Mouse (Mus musculus) spleen, adult 10 weeks (tissue): ENCODE data around the gene Nrarp. TPM values are rescaled to one million over a fixed set of nuclear protein-coding genes. Genes with fewer than 3 reads are reported as not detected.

Source experiments
- polyA plus RNA-seq: library from polyadenylated mRNA; stranded (reverse); fragments of 350-450 nt; fragmentation: Illumina TruSeq; extraction: RNeasy Lipid Tissue Mini Kit (QIAGEN cat#74804); gene quantifications from one replicate; pipeline ENCODE4 v1.2.3, GENCODE M21; 2015; ENCODE audit warnings: low replicate concordance; ENCODE audit not compliant: insufficient read depth

Nrarp gene
- polyA plus RNA-seq = 4.6 TPM

DNA sequence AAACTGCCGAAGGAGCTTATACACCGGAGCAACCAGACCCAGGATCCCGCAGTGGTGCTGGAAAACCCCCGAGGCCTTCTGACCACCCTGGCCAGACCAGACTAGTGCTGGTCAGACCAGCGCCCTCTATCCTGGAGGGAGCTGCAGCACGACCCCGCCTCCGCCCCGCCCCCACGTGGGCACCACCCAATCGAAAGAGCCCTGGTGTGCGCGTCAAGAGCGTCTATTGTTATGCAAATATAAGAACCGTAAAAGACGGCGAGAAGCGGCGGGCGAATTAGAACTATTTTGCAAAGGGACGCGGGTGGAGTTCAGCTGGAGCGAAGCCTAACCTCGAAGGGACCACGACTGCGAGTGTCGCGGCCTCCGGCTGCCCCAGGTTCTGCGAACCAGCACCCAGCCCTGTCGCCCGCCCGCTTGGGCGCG lies at the start of gene Nrarp:
Gene Nrarp, plus strand, starts transcription at position 281 of the 426 bp plus-strand sequence.

DNA sequence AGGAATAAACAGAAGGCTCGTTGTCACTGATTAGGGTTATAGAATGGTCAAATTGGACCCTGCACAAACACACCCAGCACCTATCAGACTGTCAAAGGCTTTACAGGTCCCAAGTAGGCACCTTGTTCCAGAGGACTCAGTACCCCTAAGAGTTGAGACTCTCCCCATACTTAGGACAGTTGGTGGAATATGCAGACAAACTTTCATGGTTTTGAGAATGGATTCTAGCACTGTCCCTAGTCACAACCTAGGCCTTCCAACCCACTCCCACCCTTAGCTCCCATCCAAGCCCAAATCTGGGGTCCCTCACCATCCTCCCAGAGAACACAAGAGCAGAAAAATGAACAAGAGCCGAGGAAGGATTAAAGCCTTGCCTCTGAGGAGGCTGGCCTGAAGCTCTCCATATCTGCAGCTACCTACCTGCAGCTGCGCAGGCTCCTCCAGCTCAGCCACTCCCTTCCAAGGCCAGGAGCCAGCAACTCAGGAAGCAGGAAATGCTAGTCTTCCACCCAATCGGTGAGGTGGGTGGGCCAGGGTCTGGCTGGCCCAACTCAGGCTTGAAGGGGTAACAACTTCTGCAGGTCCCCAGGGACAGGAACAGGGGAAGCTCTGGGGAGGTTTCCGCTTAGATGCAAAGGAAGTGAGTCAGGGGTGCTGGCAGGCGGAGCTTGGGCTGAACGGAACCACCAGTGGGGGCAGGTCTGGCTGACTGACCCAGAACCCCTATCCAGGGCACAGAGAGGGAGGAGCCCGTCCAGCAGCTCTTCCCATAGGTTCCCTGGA lies 15.8 kb downstream of the Nrarp start, which contains the start of gene Tor4a:
Gene Tor4a, minus strand, starts transcription at position 715 of the 783 bp plus-strand sequence.

DNA sequence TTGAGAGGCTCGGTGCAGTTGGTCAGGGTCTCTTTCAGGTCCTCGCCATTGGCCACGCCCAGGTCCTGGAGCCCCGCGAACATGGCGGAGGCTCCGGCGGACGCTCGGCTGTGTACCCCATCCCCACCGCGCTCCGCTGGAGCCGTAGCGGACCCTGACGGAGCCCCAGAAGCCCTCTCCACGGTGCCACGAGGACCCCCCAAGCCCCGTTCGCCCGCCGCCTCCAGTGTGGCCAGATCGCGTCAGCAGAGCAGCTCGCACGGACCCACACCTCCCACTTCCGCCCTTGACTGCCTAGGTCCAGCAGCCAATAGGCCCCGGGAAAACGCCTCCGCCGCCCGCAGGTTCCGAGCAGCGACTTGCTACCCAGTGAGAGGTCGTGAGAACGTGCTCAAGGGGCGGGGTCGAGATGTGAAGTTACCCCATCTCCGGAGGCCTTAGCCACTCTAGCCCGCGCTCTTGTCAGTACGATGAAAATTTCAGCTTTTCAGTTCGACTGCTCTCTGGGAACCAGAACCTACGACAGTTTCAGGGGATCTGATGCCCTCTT lies 30.6 kb downstream of the Nrarp start, which contains the start of gene Nelfb:
Gene Nelfb, minus strand, starts transcription at position 369 of the 550 bp plus-strand sequence.

DNA sequence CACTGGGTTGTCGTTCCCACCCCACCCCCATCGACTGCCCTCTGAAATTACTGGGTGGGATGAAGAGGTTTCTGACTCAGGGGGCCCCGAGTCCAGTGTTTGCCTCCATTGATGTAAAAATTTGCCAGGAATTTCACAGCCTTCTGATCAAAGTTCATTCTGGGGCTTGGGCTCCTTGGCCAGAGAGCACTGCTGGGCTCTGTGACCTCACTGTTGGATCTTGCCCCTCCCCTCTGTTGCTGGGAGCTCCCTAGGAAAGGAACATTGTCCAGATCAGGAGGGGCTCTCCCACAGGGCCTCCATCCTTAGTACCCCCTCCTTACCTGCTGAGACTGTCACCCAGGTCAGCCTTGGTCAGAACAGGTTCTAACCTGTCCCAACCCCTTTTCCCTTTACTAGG lies 33.9 kb downstream of the Nrarp start, which contains the start of gene Stpg3:
Gene Stpg3, minus strand, starts transcription at position 194 of the 400 bp plus-strand sequence.

DNA sequence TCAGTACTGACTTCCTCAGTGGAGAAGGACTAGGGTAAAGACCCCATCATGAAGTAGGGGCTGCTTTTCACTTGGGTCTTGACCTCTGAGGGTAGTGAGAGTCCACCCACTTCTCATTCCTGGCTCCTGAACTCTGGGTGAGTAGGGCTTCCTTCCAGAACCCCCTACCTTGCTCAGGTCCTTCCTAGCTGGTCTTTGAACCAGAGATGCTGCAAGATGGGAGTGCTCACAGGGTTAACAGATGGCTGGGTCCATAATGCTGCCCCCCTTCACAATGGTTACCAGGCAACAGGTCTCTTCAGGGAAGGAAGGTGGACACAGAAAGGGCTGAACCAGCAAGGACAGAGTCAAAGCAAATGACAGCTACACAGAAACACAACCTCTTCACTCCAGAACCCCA lies 37.9 kb downstream of the Nrarp start, which contains the start of gene Fam166a:
Gene Fam166a, plus strand, starts transcription at position 301 of the 400 bp plus-strand sequence.

DNA sequence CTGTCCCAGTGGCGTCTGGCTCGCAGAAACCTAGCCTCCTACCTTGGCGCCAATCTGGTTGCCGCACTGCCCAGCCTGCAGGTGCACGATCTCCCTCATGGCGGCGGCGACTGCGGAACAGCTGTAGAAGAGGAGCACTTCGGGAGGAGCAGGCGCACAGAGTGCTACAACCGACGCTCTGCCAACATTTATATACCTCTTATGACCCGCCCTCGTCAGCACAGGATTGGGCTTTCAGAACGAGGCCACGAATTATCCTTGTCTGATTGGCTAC lies 43.9 kb downstream of the Nrarp start, which contains the start of gene Tubb4b:
Gene Tubb4b, minus strand, starts transcription at position 211 of the 274 bp plus-strand sequence.

Other genes starting within 250 kb of the Nrarp start
- gene Arrdc1, start 245.5 kb upstream of the Nrarp start, polyA plus RNA-seq = 90.3 TPM
- gene Zmynd19, start 231.0 kb upstream of the Nrarp start, polyA plus RNA-seq = 14.0 TPM
- gene Dph7, start 218.4 kb upstream of the Nrarp start, polyA plus RNA-seq = 22.9 TPM
- gene Mrpl41, start 205.7 kb upstream of the Nrarp start, polyA plus RNA-seq = 39.9 TPM
- 59.7 TPM for gene Pnpla7, start 204.7 kb upstream of the Nrarp start, polyA plus RNA-seq
- gene Nsmf, start 126.4 kb upstream of the Nrarp start, polyA plus RNA-seq = 15.8 TPM
- gene Entpd8, start 100.5 kb upstream of the Nrarp start, polyA plus RNA-seq = not detected
- gene Noxa1, start 85.6 kb upstream of the Nrarp start, polyA plus RNA-seq = not detected
- 31.7 TPM for gene Tor4a, start 16.1 kb downstream of the Nrarp start, polyA plus RNA-seq
- 52.5 TPM for gene Nelfb, start 30.7 kb downstream of the Nrarp start, polyA plus RNA-seq
- gene Stpg3, start 33.9 kb downstream of the Nrarp start, polyA plus RNA-seq = not detected
- not detected for gene Fam166a, start 38.0 kb downstream of the Nrarp start, polyA plus RNA-seq
- 108 TPM for gene Tubb4b, start 43.9 kb downstream of the Nrarp start, polyA plus RNA-seq
- not detected for gene Slc34a3, start 53.6 kb downstream of the Nrarp start, polyA plus RNA-seq
- gene Rnf224, start 56.0 kb downstream of the Nrarp start, polyA plus RNA-seq = not detected
- gene Rnf208, start 61.5 kb downstream of the Nrarp start, polyA plus RNA-seq = 0.18 TPM
- gene Cysrt1, start 61.7 kb downstream of the Nrarp start, polyA plus RNA-seq = not detected
- gene AL732309.1, start 66.1 kb downstream of the Nrarp start, polyA plus RNA-seq = 8.7 TPM
- gene Tmem203, start 74.7 kb downstream of the Nrarp start, polyA plus RNA-seq = 3.6 TPM
- 5.7 TPM for gene Tprn, start 81.9 kb downstream of the Nrarp start, polyA plus RNA-seq
- gene Ssna1, start 91.7 kb downstream of the Nrarp start, polyA plus RNA-seq = 30.6 TPM
- gene Anapc2, start 91.7 kb downstream of the Nrarp start, polyA plus RNA-seq = 58.0 TPM
- not detected for gene Tmem210, start 107.4 kb downstream of the Nrarp start, polyA plus RNA-seq
- not detected for gene Lrrc26, start 109.2 kb downstream of the Nrarp start, polyA plus RNA-seq
- gene Grin1, start 138.4 kb downstream of the Nrarp start, polyA plus RNA-seq = not detected
- 62.7 TPM for gene Man1b1, start 151.6 kb downstream of the Nrarp start, polyA plus RNA-seq
- gene Dpp7, start 175.6 kb downstream of the Nrarp start, polyA plus RNA-seq = 30.6 TPM
- 14.4 TPM for gene Uap1l1, start 184.9 kb downstream of the Nrarp start, polyA plus RNA-seq
- gene Sapcd2, start 191.6 kb downstream of the Nrarp start, polyA plus RNA-seq = 0.75 TPM
- 1.2 TPM for gene Entpd2, start 215.1 kb downstream of the Nrarp start, polyA plus RNA-seq
- gene Npdc1, start 218.6 kb downstream of the Nrarp start, polyA plus RNA-seq = 12.1 TPM
- gene Fut7, start 242.5 kb downstream of the Nrarp start, polyA plus RNA-seq = 1.4 TPM
- 17.7 TPM for gene Abca2, start 247.9 kb downstream of the Nrarp start, polyA plus RNA-seq